In genomic region chr3:103601011-103601410, GRCm38 (mm10) we compare ENCODE assay signal across 12 mouse cellular contexts. TPM values are rescaled to one million over a fixed set of nuclear protein-coding genes. Genes with fewer than 3 reads are reported as not detected.
DNase-seq lines count a peak whose midpoint lies in the region; ATAC-seq and TF ChIP-seq lines count a peak whose summit lies in the region.
"Had no signal": no experiment of that assay in that cellular context is flagged by ENCODE, and none has a peak within 500 bp of the region (broad histone marks: within the 10 kb centered on the region; RNA-seq: fewer than 3 reads in every experiment).

No protein-coding gene starts in this region.

- no peak for TF ChIP-seq EP300 in lung, postnatal 0 days (IDR thresholded peaks at IDR 0.05)

- no peaks in the 10 kb centered on the region for H3K36me3 ChIP-seq in lung, postnatal 0 days (ENCODE audit: insufficient read depth, low read length)
- no peaks in the 10 kb centered on the region for H3K36me3 ChIP-seq in myocyte (ENCODE audit: control insufficient read depth, insufficient read depth)
- no peaks in the 10 kb centered on the region for H3K36me3 ChIP-seq in limb, embryonic 10.5 days
- H3K36me3 ChIP-seq: embryonic facial prominence, embryonic 12.5 days had no signal

- no peak overlapping the region for H3K27ac ChIP-seq in lung, postnatal 0 days (ENCODE audit: low read length)
- no peak overlapping the region; the same call in 1 of the 2 replicates for H3K27ac ChIP-seq in limb, embryonic 10.5 days
- H3K27ac ChIP-seq: embryonic facial prominence, embryonic 12.5 days had no signal

- ATAC-seq in lung, postnatal 0 days, result peak; percentile 63
- no peak for ATAC-seq in megakaryocyte-erythroid progenitor cell, adult 5-6 weeks (replicated peaks; ENCODE audit: low FRiP score, low TSS enrichment, poor library complexity, severe bottlenecking)
- ATAC-seq: inflammation-experienced regulatory T-cells, adult 6 months had no signal

- no peak overlapping the region for H3K4me3 ChIP-seq in lung, postnatal 0 days (ENCODE audit: low read depth, low read length)
- no peak overlapping the region for H3K4me3 ChIP-seq in myocyte
- H3K4me3 ChIP-seq in limb, embryonic 10.5 days, result no peak overlapping the region
- H3K4me3 ChIP-seq: embryonic facial prominence, embryonic 12.5 days had no signal

- no peaks in the 10 kb centered on the region for H3K4me1 ChIP-seq in lung, postnatal 0 days (ENCODE audit: insufficient read depth, low read depth, low read length)
- peaks cover 17% of the 10 kb centered on the region for H3K4me1 ChIP-seq in limb, embryonic 10.5 days
- H3K4me1 ChIP-seq: embryonic facial prominence, embryonic 12.5 days had no signal

- H3K9me3 ChIP-seq in lung, postnatal 0 days (ENCODE audit: low read length), result no peaks in the 10 kb centered on the region
- no peaks in the 10 kb centered on the region for H3K9me3 ChIP-seq in limb, embryonic 10.5 days (replicated peaks)
- H3K9me3 ChIP-seq: embryonic facial prominence, embryonic 12.5 days had no signal

- 51% methylated on average over 7 of the region's 7 CpGs for WGBS in lung, postnatal 0 days
- 48% methylated on average over 7 of the region's 7 CpGs for WGBS in limb, embryonic 10.5 days

- TF ChIP-seq CTCF in lung, postnatal 0 days (IDR thresholded peaks at IDR 0.05), result no peak

- no peak for TF ChIP-seq POLR2A in myocyte (IDR thresholded peaks at IDR 0.05; ENCODE audit: insufficient read length, low read depth)

- H3K79me2 ChIP-seq in myocyte (ENCODE audit: control insufficient read depth, insufficient read depth), result no peaks in the 10 kb centered on the region

- H3K27me3 ChIP-seq in lung, postnatal 0 days (replicated peaks; ENCODE audit: insufficient read depth, low read length), result no peaks in the 10 kb centered on the region
- H3K27me3 ChIP-seq in myocyte (ENCODE audit: control insufficient read depth, insufficient read depth, insufficient read length), result no peaks in the 10 kb centered on the region
- H3K27me3 ChIP-seq in limb, embryonic 10.5 days (ENCODE audit: low read depth, poor library complexity, severe bottlenecking), result no peaks in the 10 kb centered on the region
- H3K27me3 ChIP-seq: embryonic facial prominence, embryonic 12.5 days had no signal

- DNase-seq in lung, postnatal 0 days (ENCODE audit: low spot score), result peak; percentile 43
- DNase-seq in lung, postnatal 25 days (ENCODE audit: low spot score), result no peak
- DNase-seq in adrenal gland, adult 2 months, result peak; percentile 70
- DNase-seq in heart, adult 9 months (ENCODE audit: low spot score in 2 of 2), result peak; percentile 41 to 44
- DNase-seq in limb, embryonic 10.5 days (ENCODE audit: low spot score), result no peak
- DNase-seq: spleen, adult 18-20 months; thymus, postnatal 25 days had no signal

- no peak overlapping the region for H3K4me2 ChIP-seq in lung, postnatal 0 days (replicated peaks; ENCODE audit: low read depth, low read length)
- H3K4me2 ChIP-seq in myocyte (ENCODE audit: low read depth), result peak overlapping the region; percentile 64
- H3K4me2 ChIP-seq: embryonic facial prominence, embryonic 12.5 days; lung, embryonic 14.5 days had no signal

- H3ac ChIP-seq in myocyte (ENCODE audit: control insufficient read depth, insufficient read length), result no peak overlapping the region

- H3K9ac ChIP-seq in lung, postnatal 0 days (replicated peaks; ENCODE audit: low read depth), result no peak overlapping the region
- H3K9ac ChIP-seq: embryonic facial prominence, embryonic 12.5 days; lung, embryonic 14.5 days had no signal

TF ChIP-seq in myocyte, 11 proteins besides CTCF, POLR2A, EP300 and RAD21:
- TF ChIP-seq CEBPB (IDR thresholded peaks at IDR 0.05; ENCODE audit: insufficient read depth, poor library complexity, severe bottlenecking) (no peak), TCF3 (IDR thresholded peaks at IDR 0.05; ENCODE audit: insufficient read length, low read depth) (no peak), USF1 (IDR thresholded peaks at IDR 0.05; ENCODE audit: low read depth) (no peak), E2F4 (IDR thresholded peaks at IDR 0.05; ENCODE audit: insufficient read depth) (no peak), REST (IDR thresholded peaks at IDR 0.05; ENCODE audit: insufficient read depth, insufficient read length) (no peak), MYOG (IDR thresholded peaks at IDR 0.05; ENCODE audit: control insufficient read depth in 1 of 3, insufficient read depth in 1 of 3, insufficient read length in 2 of 3, low read depth in 2 of 3) (peak in 1 of 3 experiments; percentile 44), MYOD1 (IDR thresholded peaks at IDR 0.05; ENCODE audit: control insufficient read depth in 1 of 3, insufficient read length in 2 of 3, low read depth in 2 of 3) (peak in 2 of 3 experiments; percentile 14 to 63), SRF (IDR thresholded peaks at IDR 0.05; ENCODE audit: control insufficient read depth, insufficient read length, low read depth) (no peak), TCF12 (IDR thresholded peaks at IDR 0.05; ENCODE audit: insufficient read depth, poor library complexity, severe bottlenecking) (no peak)

RNA-seq across cellular contexts. Expression of gene Syt6, which starts 26.0 kb away (rescaled TPM):
- polyA plus RNA-seq in lung, postnatal 0 days (2015; fragmentation: Nextera tagmentation; extraction: Ambion mirVana), result 2.3 and 2.9 TPM in 2 replicates
- total RNA-seq in adrenal gland, adult 2 months (2021), result not detected
- polyA plus RNA-seq in adrenal gland, adult 2 months (2012; rRNA removed), result not detected in 2 replicates
- polyA plus RNA-seq in myocyte (2012; fragmentation: generic; extraction: Trizol), result 0.07 TPM
- 0.09 and 0.36 TPM in 2 replicates for polyA plus RNA-seq in limb, embryonic 10.5 days (2016; fragmentation: Nextera tagmentation; extraction: Ambion mirVana)
- not detected in 2 replicates for total RNA-seq in megakaryocyte-erythroid progenitor cell, adult 5-6 weeks (2014; fragmentation: Nextera tagmentation)
- total RNA-seq in megakaryocyte-erythroid progenitor cell, adult 5-6 weeks (2017), result not detected in 2 replicates
- polyA plus RNA-seq: inflammation-experienced regulatory T-cells, adult 6 months had no signal

RNA-seq across cellular contexts. Expression of gene Atg4a-ps, which starts 44.9 kb away (rescaled TPM):
- polyA plus RNA-seq in lung, postnatal 0 days (2015; fragmentation: Nextera tagmentation; extraction: Ambion mirVana), result 0.15 and 0.35 TPM in 2 replicates
- total RNA-seq in adrenal gland, adult 2 months (2021), result 1 to 10 TPM in 1 of 2 experiments, under 1 TPM in 1; 0.14 to 3.7 TPM
- not detected in 2 replicates for polyA plus RNA-seq in adrenal gland, adult 2 months (2012; rRNA removed)
- polyA plus RNA-seq in myocyte (2012; fragmentation: generic; extraction: Trizol), result 0.22 TPM
- not detected in 2 replicates for polyA plus RNA-seq in limb, embryonic 10.5 days (2016; fragmentation: Nextera tagmentation; extraction: Ambion mirVana)
- not detected in 2 replicates for total RNA-seq in megakaryocyte-erythroid progenitor cell, adult 5-6 weeks (2014; fragmentation: Nextera tagmentation)
- 0.88 and 1.7 TPM in 2 replicates for total RNA-seq in megakaryocyte-erythroid progenitor cell, adult 5-6 weeks (2017)

Comparison
In these comparisons a context has a peak if more than half of its experiments do, and no peak if none do; other contexts are left out.
1. DNase-seq: peak in lung, postnatal 0 days (single experiment), adrenal gland, adult 2 months (single experiment) and heart, adult 9 months (2 of 2); none in lung, postnatal 25 days (single experiment) and limb, embryonic 10.5 days (single experiment).